Mouse (Mus musculus) G1E (cell line): ENCODE data around the gene Usp6nl. TPM values are rescaled to one million over a fixed set of nuclear protein-coding genes. Genes with fewer than 3 reads are reported as not detected.

Source experiments
- ATAC-seq: 2 replicates; pipeline ENCODE4 v1.8.0; 2016; ENCODE audit warnings: mild to moderate bottlenecking; ENCODE audit not compliant: insufficient number of reproducible peaks, poor library complexity, low FRiP score, severe bottlenecking; ENCODE audit errors: extremely low read depth
- DNase-seq: peaks from one replicate; pipeline ENCODE4 v3.0.0; 2012; ENCODE audit warnings: low spot score
- H3K27me3 ChIP-seq: 2 replicates; pipeline ENCODE4 v1.6.1; 2012; ENCODE audit warnings: mild to moderate bottlenecking, low read length, inconsistent platforms; ENCODE audit not compliant: insufficient read depth
- H3K36me3 ChIP-seq: replicated peaks from 2 replicates; pipeline ENCODE3; 2012; ENCODE audit warnings: mild to moderate bottlenecking, inconsistent platforms
- H3K4me1 ChIP-seq: 2 replicates; pipeline ENCODE4 v1.6.1; 2012; ENCODE audit warnings: low read depth, low read length, inconsistent platforms, mixed read lengths; ENCODE audit not compliant: insufficient read depth
- H3K4me3 ChIP-seq: 2 replicates; pipeline ENCODE4 v1.5.1; 2012; ENCODE audit warnings: low read depth, mild to moderate bottlenecking, inconsistent platforms, low read length, moderate library complexity, mixed read lengths
- H3K9me3 ChIP-seq: replicated peaks from 2 replicates; pipeline ENCODE4 v1.6.1; 2012; ENCODE audit warnings: inconsistent platforms
- CTCF ChIP-seq: IDR thresholded peaks from 2 replicates; pipeline ENCODE4 v1.5.1; 2012; ENCODE audit warnings: low read depth, low read length, inconsistent platforms, mixed read lengths
- GATA1 ChIP-seq: IDR thresholded peaks from 2 replicates; pipeline ENCODE4 v1.6.1; 2012; ENCODE audit warnings: borderline replicate concordance, low read length, inconsistent platforms, mixed read lengths
- GATA2 ChIP-seq: IDR thresholded peaks from 2 replicates; pipeline ENCODE4 v1.6.1; 2012; ENCODE audit warnings: low read depth, low read length, inconsistent platforms, borderline replicate concordance
- POLR2AphosphoS5 ChIP-seq: IDR thresholded peaks from 2 replicates; pipeline ENCODE4 v1.6.1; 2012; ENCODE audit warnings: low read depth, low read length, inconsistent platforms; ENCODE audit not compliant: insufficient replicate concordance
- TAL1 ChIP-seq: conservative IDR thresholded peaks from 2 replicates; pipeline ENCODE4 v1.6.1; 2012; ENCODE audit warnings: low read depth, low read length, inconsistent platforms, mixed read lengths
- polyA plus RNA-seq: library from polyadenylated mRNA; stranded (reverse); fragments of >175 nt; gene quantifications from 2 replicates; pipeline ENCODE4 v1.2.3, GENCODE M21; 2012
- total RNA-seq, 2 experiments: library from RNA; stranded (forward) in 1 of 2; stranded (reverse) in 1 of 2; fragments of 200-1000 nt in 1 of 2; fragments of >200 nt in 1 of 2; fragmentation: Nextera tagmentation in 1 of 2; gene quantifications; 2 replicates each; pipeline ENCODE4 v1.2.3; 2014 to 2017

Gene Usp6nl
- total and polyA plus RNA-seq, 3 experiments: 17.2 to 45.3 (median 17.5) TPM

GRCm38 (mm10) chr2:6378590-6379205 is 56.2 kb downstream of the Usp6nl start:
- Histone ChIP-seq H3K9me3 (no peaks in the 10 kb centered on the region), H3K4me1 (peaks cover 48% of the 10 kb centered on the region), H3K27me3 (no peaks in the 10 kb centered on the region), H3K36me3 (peaks cover 33% of the 10 kb centered on the region), H3K4me3 (no peak overlapping the region; the same call in 1 of the 2 replicates)
- TF ChIP-seq TAL1 (no peak), GATA2 (no peak), CTCF (no peak), POLR2AphosphoS5 (no peak), GATA1 (no peak)
- ATAC-seq (peak; percentile 85), DNase-seq (peak; percentile 29)

- no peak overlapping the region for H3K4me3 ChIP-seq
- no peak for DNase-seq
- no peak for TF ChIP-seq GATA1
- no peak for TF ChIP-seq POLR2AphosphoS5
- TF ChIP-seq TAL1: no peak
- no peak for TF ChIP-seq CTCF
- no peak for TF ChIP-seq GATA2
- H3K36me3 ChIP-seq: peaks cover 33% of the 10 kb centered on the region
- H3K4me1 ChIP-seq: peaks cover 56% of the 10 kb centered on the region
- H3K9me3 ChIP-seq: no peaks in the 10 kb centered on the region
- H3K27me3 ChIP-seq: no peaks in the 10 kb centered on the region
- no peak for ATAC-seq
These were observed 57.3 kb downstream of the Usp6nl start for GRCm38 (mm10) chr2:6379731-6380212.

GRCm38 (mm10) chr2:6380401-6380800 is 57.9 kb downstream of the Usp6nl start:
- Histone ChIP-seq H3K27me3 (no peaks in the 10 kb centered on the region), H3K4me3 (no peak overlapping the region), H3K9me3 (no peaks in the 10 kb centered on the region), H3K36me3 (peaks cover 30% of the 10 kb centered on the region), H3K4me1 (peaks cover 53% of the 10 kb centered on the region)
- ATAC-seq: no peak
- DNase-seq: no peak
- no peak for TF ChIP-seq POLR2AphosphoS5
- TF ChIP-seq GATA1: no peak
- no peak for TF ChIP-seq GATA2

GRCm38 (mm10) chr2:6384407-6385146 is 62.1 kb downstream of the Usp6nl start:
- H3K27me3 ChIP-seq: no peaks in the 10 kb centered on the region
- ATAC-seq: no peak
- no peak for DNase-seq
- peaks cover 23% of the 10 kb centered on the region for H3K36me3 ChIP-seq
- TF ChIP-seq GATA2 (no peak), GATA1 (no peak), TAL1 (no peak), CTCF (no peak), POLR2AphosphoS5 (no peak)
- H3K9me3 ChIP-seq: no peaks in the 10 kb centered on the region
- peaks cover 35% of the 10 kb centered on the region for H3K4me1 ChIP-seq
- no peak overlapping the region for H3K4me3 ChIP-seq

GRCm38 (mm10) chr2:6389162-6389561 is 66.7 kb downstream of the Usp6nl start:
- Histone ChIP-seq H3K36me3 (peaks cover 37% of the 10 kb centered on the region), H3K27me3 (no peaks in the 10 kb centered on the region), H3K9me3 (no peaks in the 10 kb centered on the region), H3K4me1 (peaks cover 39% of the 10 kb centered on the region), H3K4me3 (no peak overlapping the region)
- no peak for DNase-seq
- ATAC-seq: no peak
- TF ChIP-seq POLR2AphosphoS5: no peak

- Histone ChIP-seq H3K4me3 (no peak overlapping the region), H3K36me3 (peaks cover 38% of the 10 kb centered on the region), H3K27me3 (no peaks in the 10 kb centered on the region), H3K4me1 (peaks cover 46% of the 10 kb centered on the region), H3K9me3 (no peaks in the 10 kb centered on the region)
- ATAC-seq (no peak), DNase-seq (no peak)
- TF ChIP-seq CTCF: no peak
- no peak for TF ChIP-seq GATA1
- TF ChIP-seq GATA2: no peak
- no peak for TF ChIP-seq TAL1
- TF ChIP-seq POLR2AphosphoS5: no peak
These were observed 68.8 kb downstream of the Usp6nl start for GRCm38 (mm10) chr2:6391261-6391660.

GRCm38 (mm10) chr2:6391940-6392339 is 69.5 kb downstream of the Usp6nl start:
- Histone ChIP-seq H3K36me3 (peaks cover 38% of the 10 kb centered on the region), H3K27me3 (no peaks in the 10 kb centered on the region), H3K4me1 (peaks cover 53% of the 10 kb centered on the region), H3K4me3 (no peak overlapping the region), H3K9me3 (no peaks in the 10 kb centered on the region)
- DNase-seq (no peak), ATAC-seq (no peak)
- no peak for TF ChIP-seq TAL1
- no peak for TF ChIP-seq POLR2AphosphoS5
- no peak for TF ChIP-seq GATA2
- no peak for TF ChIP-seq GATA1
- no peak for TF ChIP-seq CTCF
